17 mouse cellular contexts compared by ENCODE assay signal in the genomic region with DNA sequence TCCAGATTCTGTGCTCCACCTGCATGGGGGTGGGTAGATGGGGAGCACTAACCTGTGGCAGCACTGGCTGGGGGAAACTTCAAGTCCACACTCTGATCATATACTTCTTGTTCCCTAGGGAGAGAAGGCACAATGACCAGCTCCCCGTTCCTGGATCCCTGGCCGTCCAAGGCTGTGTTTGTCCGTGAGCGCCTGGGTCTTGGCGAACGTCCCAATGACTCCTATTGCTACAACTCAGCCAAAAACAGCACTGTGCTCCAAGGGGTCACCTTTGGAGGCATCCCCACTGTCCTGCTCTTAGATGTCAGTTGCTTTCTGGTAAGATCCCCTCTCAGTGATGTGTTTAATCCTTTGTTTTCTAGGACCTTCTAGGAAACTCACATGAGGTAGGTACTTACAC. TPM values are rescaled to one million over a fixed set of nuclear protein-coding genes. Genes with fewer than 3 reads are reported as not detected.
DNase-seq lines count a peak whose midpoint lies in the region; ATAC-seq and TF ChIP-seq lines count a peak whose summit lies in the region.
"Had no signal": no experiment of that assay in that cellular context is flagged by ENCODE, and none has a peak within 500 bp of the region (broad histone marks: within the 10 kb centered on the region; RNA-seq: fewer than 3 reads in every experiment).

No protein-coding gene starts in this region.

- WGBS in hindbrain, embryonic 10.5 days, result 93% methylated on average over 6 of the region's 6 CpGs
- 87% methylated on average over 6 of the region's 6 CpGs for WGBS in hindbrain, embryonic 13.5 days
- 87% methylated on average over 6 of the region's 6 CpGs for WGBS in limb, embryonic 15.5 days
- WGBS in neural tube, embryonic 15.5 days, result 86% methylated on average over 6 of the region's 6 CpGs

- peaks cover 41% of the 10 kb centered on the region for H3K4me1 ChIP-seq in hindbrain, embryonic 10.5 days (replicated peaks)
- H3K4me1 ChIP-seq in hindbrain, embryonic 13.5 days (replicated peaks), result peaks cover 29% of the 10 kb centered on the region
- H3K4me1 ChIP-seq in E14TG2a.4 (replicated peaks; ENCODE audit: low read depth, low read length), result peaks cover 79% of the 10 kb centered on the region
- peaks cover 48% of the 10 kb centered on the region for H3K4me1 ChIP-seq in limb, embryonic 15.5 days
- H3K4me1 ChIP-seq in neural tube, embryonic 15.5 days, result peaks cover 25% of the 10 kb centered on the region

- H3K9me3 ChIP-seq in hindbrain, embryonic 10.5 days, result no peaks in the 10 kb centered on the region
- H3K9me3 ChIP-seq in hindbrain, embryonic 13.5 days, result no peaks in the 10 kb centered on the region
- no peaks in the 10 kb centered on the region for H3K9me3 ChIP-seq in E14TG2a.4 (ENCODE audit: low read length)
- H3K9me3 ChIP-seq in limb, embryonic 15.5 days, result no peaks in the 10 kb centered on the region
- no peaks in the 10 kb centered on the region for H3K9me3 ChIP-seq in neural tube, embryonic 15.5 days (replicated peaks)

- H3K4me2 ChIP-seq in hindbrain, embryonic 13.5 days, result no peak overlapping the region
- H3K4me2 ChIP-seq in limb, embryonic 15.5 days, result peak overlapping the region; percentile 44; the same call in 1 of the 2 replicates
- H3K4me2 ChIP-seq in neural tube, embryonic 15.5 days, result no peak overlapping the region
- H3K4me2 ChIP-seq: midbrain, embryonic 11.5 days had no signal

- H3K9ac ChIP-seq in hindbrain, embryonic 13.5 days, result no peak overlapping the region
- H3K9ac ChIP-seq in limb, embryonic 15.5 days, result no peak overlapping the region
- H3K9ac ChIP-seq in neural tube, embryonic 15.5 days (replicated peaks), result no peak overlapping the region
- H3K9ac ChIP-seq: forebrain, postnatal 0 days had no signal

- ATAC-seq in hindbrain, embryonic 13.5 days (ENCODE audit: low FRiP score), result no peak
- no peak for ATAC-seq in limb, embryonic 15.5 days (ENCODE audit: insufficient number of reproducible peaks, low FRiP score, low TSS enrichment, low read depth)
- no peak for ATAC-seq in neural tube, embryonic 15.5 days (ENCODE audit: low FRiP score)
- ATAC-seq: activated CD4-positive, CD25-positive, alpha-beta regulatory T cell, adult 4 months had no signal

- no peak for DNase-seq in hindbrain, embryonic 10.5 days (ENCODE audit: low spot score)
- DNase-seq in adrenal gland, postnatal 25 days, result peak; percentile 79
- no peak for DNase-seq in right cerebral cortex, postnatal 10 days (ENCODE audit: low spot score in 2 of 2)
- DNase-seq in spleen, postnatal 10 days (ENCODE audit: low spot score in 2 of 2), result no peak
- DNase-seq: B cell, adult 2 months; cerebellum, postnatal 14 days; forebrain, postnatal 0 days; thymus, postnatal 14 days had no signal

- H3K27ac ChIP-seq in hindbrain, embryonic 10.5 days, result peak overlapping the region; percentile 59; the same call in 1 of the 2 replicates
- H3K27ac ChIP-seq in hindbrain, embryonic 13.5 days, result no peak overlapping the region
- peak overlapping the region; percentile 94; the same call in 1 of the 2 replicates for H3K27ac ChIP-seq in limb, embryonic 15.5 days
- H3K27ac ChIP-seq in neural tube, embryonic 15.5 days (replicated peaks), result no peak overlapping the region

- no peak for TF ChIP-seq CTCF in E14TG2a.4 (conservative IDR thresholded peaks at IDR 0.05; ENCODE audit: low read length)

- H3K4me3 ChIP-seq in hindbrain, embryonic 10.5 days, result no peak overlapping the region
- no peak overlapping the region for H3K4me3 ChIP-seq in hindbrain, embryonic 13.5 days
- peak overlapping the region; percentile 87; the same call in 1 of the 2 replicates for H3K4me3 ChIP-seq in E14TG2a.4 (replicated peaks; ENCODE audit: low read length)
- no peak overlapping the region for H3K4me3 ChIP-seq in limb, embryonic 15.5 days
- H3K4me3 ChIP-seq in neural tube, embryonic 15.5 days (replicated peaks), result no peak overlapping the region

- H3K36me3 ChIP-seq in hindbrain, embryonic 10.5 days, result no peaks in the 10 kb centered on the region
- no peaks in the 10 kb centered on the region for H3K36me3 ChIP-seq in hindbrain, embryonic 13.5 days
- peaks cover 38% of the 10 kb centered on the region for H3K36me3 ChIP-seq in E14TG2a.4 (ENCODE audit: insufficient read depth, low read length)
- peaks cover 31% of the 10 kb centered on the region for H3K36me3 ChIP-seq in limb, embryonic 15.5 days
- no peaks in the 10 kb centered on the region for H3K36me3 ChIP-seq in neural tube, embryonic 15.5 days

- peaks cover 40% of the 10 kb centered on the region for H3K27me3 ChIP-seq in hindbrain, embryonic 10.5 days (ENCODE audit: insufficient read depth, poor library complexity, severe bottlenecking)
- H3K27me3 ChIP-seq in hindbrain, embryonic 13.5 days, result peaks cover 41% of the 10 kb centered on the region
- H3K27me3 ChIP-seq in E14TG2a.4 (ENCODE audit: insufficient read depth, low read length), result peaks cover 16% of the 10 kb centered on the region
- no peaks in the 10 kb centered on the region for H3K27me3 ChIP-seq in limb, embryonic 15.5 days
- peaks cover 31% of the 10 kb centered on the region for H3K27me3 ChIP-seq in neural tube, embryonic 15.5 days (replicated peaks)

RNA-seq across cellular contexts. Expression of a gene that starts 4.3 kb away (rescaled TPM):
- 3.0 and 3.4 TPM in 2 replicates for polyA plus RNA-seq in hindbrain, embryonic 10.5 days (2016; fragmentation: Nextera tagmentation; extraction: Ambion mirVana)
- polyA plus RNA-seq in hindbrain, embryonic 13.5 days (2015; fragmentation: Nextera tagmentation; extraction: Ambion mirVana), result 1.5 and 1.8 TPM in 2 replicates
- total RNA-seq in adrenal gland, postnatal 25 days (2021), result 77.2 and 92.4 TPM in 2 replicates
- polyA plus RNA-seq in limb, embryonic 15.5 days (2015; fragmentation: Nextera tagmentation; extraction: Ambion mirVana), result 26.9 and 28.2 TPM in 2 replicates
- 2.5 and 5.4 TPM in 2 replicates for polyA plus RNA-seq in neural tube, embryonic 15.5 days (2015; fragmentation: Nextera tagmentation; extraction: Ambion mirVana)

RNA-seq across cellular contexts. Expression of a gene that starts 11.6 kb away (rescaled TPM):
- 0.71 and 0.78 TPM in 2 replicates for polyA plus RNA-seq in hindbrain, embryonic 10.5 days (2016; fragmentation: Nextera tagmentation; extraction: Ambion mirVana)
- polyA plus RNA-seq in hindbrain, embryonic 13.5 days (2015; fragmentation: Nextera tagmentation; extraction: Ambion mirVana), result 0.23 and 0.58 TPM in 2 replicates
- 6.1 and 9.5 TPM in 2 replicates for total RNA-seq in adrenal gland, postnatal 25 days (2021)
- 3.8 and 4.0 TPM in 2 replicates for polyA plus RNA-seq in limb, embryonic 15.5 days (2015; fragmentation: Nextera tagmentation; extraction: Ambion mirVana)
- polyA plus RNA-seq in neural tube, embryonic 15.5 days (2015; fragmentation: Nextera tagmentation; extraction: Ambion mirVana), result 0.22 and 0.23 TPM in 2 replicates
- total RNA-seq: forebrain, postnatal 0 days had no signal
- polyA plus RNA-seq: activated CD4-positive, CD25-positive, alpha-beta regulatory T cell, adult 4 months had no signal

RNA-seq across cellular contexts. Expression of a gene that starts 42.4 kb away (rescaled TPM):
- 125 and 138 TPM in 2 replicates for polyA plus RNA-seq in hindbrain, embryonic 10.5 days (2016; fragmentation: Nextera tagmentation; extraction: Ambion mirVana)
- 74.1 and 78.7 TPM in 2 replicates for polyA plus RNA-seq in hindbrain, embryonic 13.5 days (2015; fragmentation: Nextera tagmentation; extraction: Ambion mirVana)
- total RNA-seq in adrenal gland, postnatal 25 days (2021), result 35.0 and 46.2 TPM in 2 replicates
- polyA plus RNA-seq in limb, embryonic 15.5 days (2015; fragmentation: Nextera tagmentation; extraction: Ambion mirVana), result 93.9 and 102 TPM in 2 replicates
- 73.7 and 80.6 TPM in 2 replicates for polyA plus RNA-seq in neural tube, embryonic 15.5 days (2015; fragmentation: Nextera tagmentation; extraction: Ambion mirVana)

RNA-seq across cellular contexts. Expression of a gene that starts 53.5 kb away (rescaled TPM):
- polyA plus RNA-seq in hindbrain, embryonic 10.5 days (2016; fragmentation: Nextera tagmentation; extraction: Ambion mirVana), result 0.13 TPM in 1 of 2 replicates, not detected in the other
- 0.26 and 0.63 TPM in 2 replicates for polyA plus RNA-seq in hindbrain, embryonic 13.5 days (2015; fragmentation: Nextera tagmentation; extraction: Ambion mirVana)
- total RNA-seq in adrenal gland, postnatal 25 days (2021), result 0.38 and 0.73 TPM in 2 replicates
- 0.28 TPM in 1 of 2 replicates, not detected in the other for polyA plus RNA-seq in limb, embryonic 15.5 days (2015; fragmentation: Nextera tagmentation; extraction: Ambion mirVana)
- polyA plus RNA-seq in neural tube, embryonic 15.5 days (2015; fragmentation: Nextera tagmentation; extraction: Ambion mirVana), result 1.9 and 3.0 TPM in 2 replicates
- total RNA-seq: gastrocnemius, postnatal 4 days; MEL had no signal
- polyA plus RNA-seq: activated CD4-positive, CD25-positive, alpha-beta regulatory T cell, adult 4 months; large intestine, adult 2 months; midbrain, embryonic 11.5 days had no signal

Comparison
In these comparisons a context has a peak if more than half of its experiments do, and no peak if none do; other contexts are left out.
1. H3K27ac ChIP-seq: peak in hindbrain, embryonic 10.5 days (single experiment) and limb, embryonic 15.5 days (single experiment); none in hindbrain, embryonic 13.5 days (single experiment) and neural tube, embryonic 15.5 days (single experiment).